Mouse (Mus musculus) megakaryocyte, adult 5-6 weeks (primary cell): Measurements from ENCODE around the gene Sgsh. TPM values are rescaled to one million over a fixed set of nuclear protein-coding genes. Genes with fewer than 3 reads are reported as not detected.
A peak's percentile ranks its signal among the peaks of the same experiment; 100 is the strongest.

Source experiments
- ATAC-seq: 2 replicates; pipeline ENCODE4 v1.8.0; 2016; ENCODE audit warnings: mild to moderate bottlenecking, inconsistent platforms; ENCODE audit not compliant: poor library complexity, severe bottlenecking
- total RNA-seq, 2 experiments: library from RNA; stranded (forward) in 1 of 2; stranded (reverse) in 1 of 2; fragments of 153-499, 151-499 nt in 1 of 2; fragments of 221-1000, 200-1000 nt in 1 of 2; gene quantifications; 2 replicates each; pipeline versions ENCODE4 v1.2.3 to v1.2.4; 2015 to 2017

Sgsh gene
- total RNA-seq, 2 experiments from 2014 or later = 12.9 TPM

- no peak for ATAC-seq
Measured at GRCm38 (mm10) chr11:119310621-119311020, 44.7 kb downstream of the Sgsh start.

GRCm38 (mm10) chr11:119307916-119308315 is 47.4 kb downstream of the Sgsh start:
- ATAC-seq = no peak

GRCm38 (mm10) chr11:119307658-119307867 is 47.8 kb downstream of the Sgsh start, which contains the start of gene Card14:
TSS of gene Card14 (plus strand) at chr11:119307768.
- no peak for ATAC-seq

DNA sequence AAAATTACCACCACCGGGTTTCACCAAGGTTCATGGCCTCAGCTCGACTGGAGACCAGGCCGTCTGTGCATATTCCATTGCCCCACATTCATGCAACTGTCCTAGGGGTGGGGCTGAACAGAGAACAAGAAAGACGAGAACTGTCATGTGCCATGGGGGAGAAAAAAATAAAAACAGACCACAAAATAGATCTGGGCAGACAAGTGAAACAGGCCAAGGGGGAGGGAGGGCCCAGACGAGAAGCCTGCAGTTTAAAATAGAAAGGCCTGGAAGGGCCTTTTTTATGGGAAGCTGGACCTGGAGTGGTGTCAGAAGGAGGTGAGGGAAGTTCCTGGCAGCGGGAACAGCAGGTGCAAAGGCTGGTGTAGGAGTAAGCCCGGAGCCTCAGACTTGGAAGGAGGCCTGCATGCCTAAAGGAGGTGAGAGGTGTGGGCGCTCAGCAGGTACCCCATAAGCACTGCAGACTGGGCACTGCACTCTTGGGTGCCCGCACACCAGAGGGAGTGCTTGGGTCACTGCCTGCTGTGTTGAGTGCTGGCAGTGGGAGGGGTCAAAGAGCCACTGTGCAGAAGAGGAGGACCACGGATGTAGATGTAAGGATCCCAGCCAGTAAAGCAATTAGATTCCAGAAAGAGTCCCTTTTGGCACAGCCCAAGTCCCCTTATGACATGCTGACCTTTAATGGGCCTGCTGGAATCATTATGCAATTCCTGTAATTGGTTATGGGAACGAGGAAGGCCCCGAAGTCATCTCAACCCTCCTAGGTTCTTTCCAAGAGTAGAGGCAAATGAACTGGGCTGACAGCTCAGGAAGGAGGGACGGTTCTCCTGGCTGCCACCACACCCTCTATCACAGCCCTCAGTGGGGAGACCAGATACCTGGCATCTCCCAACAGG is 48.3 kb downstream of the Sgsh start:
- no peak for ATAC-seq

- ATAC-seq = peak; percentile 80
Measured at GRCm38 (mm10) chr11:119304904-119305712, 50.2 kb downstream of the Sgsh start.

- ATAC-seq = no peak
Measured at GRCm38 (mm10) chr11:119300986-119301385, 54.4 kb downstream of the Sgsh start.

GRCm38 (mm10) chr11:119300246-119300935 is 54.9 kb downstream of the Sgsh start:
- peak; percentile 68 for ATAC-seq

DNA sequence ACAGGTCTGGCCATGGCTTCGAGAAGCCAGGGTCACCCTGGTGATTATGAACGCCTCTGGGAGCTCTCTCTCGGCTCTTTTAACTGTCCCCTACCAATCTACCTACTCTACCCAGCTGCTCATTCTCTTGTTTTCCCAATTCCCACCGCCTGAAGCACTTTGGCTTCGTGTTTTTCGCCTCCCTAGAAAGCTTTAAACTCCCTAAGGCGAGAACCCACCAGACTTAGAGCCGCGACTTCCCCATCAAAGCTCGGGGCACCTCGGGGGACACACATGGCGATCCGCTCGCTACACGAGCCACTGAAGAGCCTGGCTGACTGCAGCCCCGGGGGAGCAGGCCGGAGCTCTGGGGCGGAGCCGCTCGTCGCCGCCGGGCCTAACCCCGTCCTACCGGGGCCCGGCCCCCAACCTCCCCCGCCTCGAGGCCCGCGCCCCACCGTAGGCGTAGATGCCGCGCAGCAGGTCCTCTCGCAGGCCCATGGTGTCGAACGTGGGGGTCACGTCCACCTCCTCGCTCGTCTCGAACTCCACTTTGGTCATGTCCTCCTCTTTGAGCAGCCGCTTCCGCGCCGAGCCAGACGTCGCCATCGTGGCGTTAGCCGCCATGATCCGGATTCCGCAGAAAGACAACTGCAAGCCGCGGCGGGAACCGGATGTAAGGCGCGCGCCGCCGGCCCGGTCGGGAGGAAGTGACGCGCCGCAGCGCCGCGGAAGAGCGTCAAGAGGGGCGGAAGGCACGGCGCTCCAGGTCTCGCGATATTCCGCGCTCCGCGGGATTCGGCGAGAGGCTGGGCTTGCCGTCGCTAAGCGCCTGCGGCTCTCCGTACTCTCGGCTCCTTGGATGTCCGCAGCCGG is 55.7 kb downstream of the Sgsh start, which contains the start of gene Eif4a3:
Gene Eif4a3, minus strand, starts transcription at position 699 of the 855 bp plus-strand sequence.
- peak; percentile 97 for ATAC-seq

DNA sequence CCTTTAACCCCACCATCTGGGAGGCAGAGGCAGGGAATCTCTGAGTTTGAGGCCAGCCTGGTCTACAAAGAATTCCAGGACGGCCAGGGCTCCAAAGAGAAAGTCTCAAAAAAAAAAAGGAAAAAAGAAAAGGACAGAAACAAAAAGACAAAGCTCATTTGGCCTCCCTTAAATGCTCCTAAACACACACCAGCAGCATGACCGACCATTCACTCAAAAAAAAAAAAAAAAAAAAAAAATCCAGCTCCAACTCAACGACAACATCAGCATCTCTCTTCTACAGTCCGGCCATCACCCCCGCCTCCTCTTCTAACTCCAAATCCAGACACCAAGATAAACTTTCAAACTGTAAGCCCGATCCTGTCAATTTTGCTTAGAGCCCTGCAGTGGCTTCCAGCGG is 56.4 kb downstream of the Sgsh start:
- no peak for ATAC-seq

GRCm38 (mm10) chr11:119297996-119298395 is 57.3 kb downstream of the Sgsh start:
- ATAC-seq = no peak

Other genes starting within 250 kb of the Sgsh start
- gene Tbc1d16, start 127.0 kb downstream of the Sgsh start, total RNA-seq (2015) = 0.64 and 0.71 TPM in 2 replicates
- 0.53 and 0.59 TPM in 2 replicates for gene Tbc1d16, start 127.0 kb downstream of the Sgsh start, total RNA-seq (2017)
- gene Ccdc40, start 127.0 kb downstream of the Sgsh start, total RNA-seq (2015) = 0.21 and 0.31 TPM in 2 replicates
- 0.65 and 1.1 TPM in 2 replicates for gene Ccdc40, start 127.0 kb downstream of the Sgsh start, total RNA-seq (2017)
- gene Gaa, start 87.6 kb downstream of the Sgsh start, total RNA-seq (2015) = 9.3 and 16.5 TPM in 2 replicates
- 8.0 and 9.8 TPM in 2 replicates for gene Gaa, start 87.6 kb downstream of the Sgsh start, total RNA-seq (2017)
- gene Eif4a3, start 55.4 kb downstream of the Sgsh start, total RNA-seq (2015) = 181 and 188 TPM in 2 replicates
- 147 TPM in 2 replicates for gene Eif4a3, start 55.4 kb downstream of the Sgsh start, total RNA-seq (2017)
- not detected in 2 replicates for gene Card14, start 47.8 kb downstream of the Sgsh start, total RNA-seq (2015)
- 0.04 TPM in 1 of 2 replicates, not detected in the other for gene Card14, start 47.8 kb downstream of the Sgsh start, total RNA-seq (2017)
- gene Slc26a11, start within 50 bp of the Sgsh start, total RNA-seq (2015) = 4.8 and 6.0 TPM in 2 replicates
- 1.2 and 3.4 TPM in 2 replicates for gene Slc26a11, start within 50 bp of the Sgsh start, total RNA-seq (2017)
- gene Rnf213, start 37.6 kb upstream of the Sgsh start, total RNA-seq (2015) = 108 and 121 TPM in 2 replicates
- 70.7 and 84.8 TPM in 2 replicates for gene Rnf213, start 37.6 kb upstream of the Sgsh start, total RNA-seq (2017)
- 4.5 and 4.7 TPM in 2 replicates for gene Endov, start 135.8 kb upstream of the Sgsh start, total RNA-seq (2015)
- gene Endov, start 135.8 kb upstream of the Sgsh start, total RNA-seq (2017) = 5.3 and 5.6 TPM in 2 replicates
- gene Nptx1, start 192.2 kb upstream of the Sgsh start, total RNA-seq (2015) = not detected in 2 replicates
- gene Nptx1, start 192.2 kb upstream of the Sgsh start, total RNA-seq (2017) = not detected in 2 replicates
- gene Rptor, start 247.4 kb upstream of the Sgsh start, total RNA-seq (2015) = 9.6 and 11.8 TPM in 2 replicates
- 7.1 and 17.9 TPM in 2 replicates for gene Rptor, start 247.4 kb upstream of the Sgsh start, total RNA-seq (2017)